Mouse (Mus musculus) olfactory bulb, adult 2 months (tissue): ENCODE results near the gene Daam1. TPM values are rescaled to one million over a fixed set of nuclear protein-coding genes. Genes with fewer than 3 reads are reported as not detected.

Source experiments
- H3K27ac ChIP-seq: fragments of 200-500 bp; 2 replicates; pipeline ENCODE4 v1.5.1; 2012; ENCODE audit warnings: low read depth, low read length; ENCODE audit not compliant: insufficient read depth
- H3K4me1 ChIP-seq: fragments of 200-500 bp; 2 replicates; pipeline ENCODE4 v1.6.1; 2012; ENCODE audit warnings: low read length; ENCODE audit not compliant: control insufficient read depth, insufficient read depth
- H3K4me3 ChIP-seq: fragments of 200-500 bp; 2 replicates; pipeline ENCODE4 v1.5.1; 2012; ENCODE audit warnings: mild to moderate bottlenecking, low read depth, low read length, moderate library complexity; ENCODE audit not compliant: insufficient read depth
- CTCF ChIP-seq: fragments of 200-500 bp; IDR thresholded peaks from 2 replicates; pipeline ENCODE4 v1.5.1; 2012; ENCODE audit warnings: low read depth, mild to moderate bottlenecking, low read length, moderate library complexity; ENCODE audit not compliant: insufficient read depth
- POLR2A ChIP-seq: fragments of 200-500 bp; IDR thresholded peaks from 2 replicates; pipeline ENCODE4 v1.6.1; 2012; ENCODE audit warnings: mild to moderate bottlenecking, low read depth, low read length, moderate library complexity; ENCODE audit not compliant: insufficient read depth
- WGBS: fragments of 180-500 bp; shearing (Covaris S2); methylation state at CpG from one replicate; pipeline ENCODE4 v1.1.7; 2018; 5-methylcytosine and 5-hydroxymethylcytosine counted together
- polyA plus RNA-seq: library from polyadenylated mRNA; stranded (reverse); fragments of >200 nt; gene quantifications from 2 replicates; pipeline ENCODE4 v1.2.4, GENCODE M21; 2012; ENCODE audit warnings: low replicate concordance; ENCODE audit not compliant: missing spikeins, insufficient read depth, insufficient read length

The Daam1 gene
- polyA plus RNA-seq, 1 experiment = not detected

DNA sequence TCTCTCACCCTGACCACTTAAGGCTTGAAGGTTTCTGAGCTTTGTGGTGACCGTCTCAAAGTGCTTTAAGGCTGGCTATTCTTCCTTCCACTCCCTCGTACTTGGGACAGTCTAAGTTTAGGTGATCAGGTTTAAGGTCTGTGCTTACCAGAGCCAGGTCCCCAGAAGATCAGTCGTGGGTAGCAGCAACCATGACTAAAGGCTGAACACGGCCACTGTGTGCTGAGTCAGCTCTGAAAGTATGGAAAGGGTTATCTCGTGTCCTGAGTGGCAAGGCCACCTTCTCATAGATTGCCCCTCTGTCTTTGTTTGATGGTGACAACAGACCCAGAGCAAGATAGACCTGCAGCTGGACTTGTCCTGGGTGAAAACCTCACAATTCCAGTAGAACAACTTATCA, 141.2 kb downstream of the Daam1 start:
- H3K4me1 ChIP-seq = peaks cover 20% of the 10 kb centered on the region
- WGBS = 85% methylated on average over 5 of the region's 5 CpGs
- no peak overlapping the region for H3K27ac ChIP-seq
- H3K4me3 ChIP-seq = no peak overlapping the region
- TF ChIP-seq CTCF (no peak), POLR2A (no peak)

DNA sequence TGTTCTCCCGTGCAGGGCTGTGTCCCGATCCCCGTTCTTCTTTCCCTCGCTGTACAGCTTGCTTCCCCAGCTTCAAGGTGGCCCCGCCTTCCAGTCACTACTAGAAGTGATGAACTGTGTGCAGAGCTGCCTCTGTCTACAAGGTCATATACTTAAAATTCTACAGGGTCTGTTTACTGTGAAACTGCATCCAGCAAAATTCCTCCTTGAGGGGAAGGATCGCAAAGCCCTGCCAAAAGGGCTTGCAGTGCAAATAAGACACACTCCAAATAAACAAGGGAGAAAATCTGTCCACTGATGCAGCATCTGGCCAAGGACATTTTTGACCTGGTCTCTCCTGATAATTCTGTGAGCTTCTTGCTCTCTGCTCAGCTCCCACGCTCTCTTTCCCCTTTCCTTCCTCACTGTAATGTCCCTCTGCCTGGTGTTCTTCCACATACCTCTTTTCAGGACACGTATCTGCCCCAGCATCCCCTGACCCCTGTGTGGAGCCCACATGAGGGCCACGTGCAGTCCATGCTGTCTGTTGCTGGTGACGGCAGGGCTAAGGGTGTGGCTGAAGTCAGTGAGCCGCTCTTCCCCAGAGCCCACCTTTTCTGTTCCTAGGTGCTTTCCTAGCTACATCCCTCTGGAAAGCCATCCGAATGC, 141.9 kb downstream of the Daam1 start:
- no peak for TF ChIP-seq POLR2A
- TF ChIP-seq CTCF = no peak
- Histone ChIP-seq H3K4me1 (peaks cover 20% of the 10 kb centered on the region), H3K4me3 (no peak overlapping the region), H3K27ac (no peak overlapping the region)
- WGBS = 85% methylated on average over 12 of the region's 12 CpGs

DNA sequence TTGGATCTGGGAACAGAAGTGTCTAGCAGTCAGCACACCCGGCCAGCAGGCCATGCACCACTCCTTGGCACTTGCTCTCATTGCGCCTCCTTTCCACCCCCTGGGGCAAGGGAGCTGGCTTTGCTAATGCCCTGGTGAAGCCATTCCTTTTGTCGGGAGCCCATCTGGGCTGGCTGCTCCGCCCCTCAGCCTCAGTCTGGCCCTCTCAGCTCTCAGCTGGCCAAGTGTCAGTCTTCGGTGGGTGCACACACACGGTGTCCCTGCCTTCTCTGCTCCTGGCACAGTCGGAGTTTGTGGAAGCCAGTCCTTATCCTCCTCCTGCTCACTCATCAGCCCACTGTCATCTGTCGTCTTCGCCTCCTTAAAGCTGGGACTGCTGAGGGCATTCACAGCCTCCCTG, 142.7 kb downstream of the Daam1 start:
- Histone ChIP-seq H3K4me3 (no peak overlapping the region), H3K4me1 (peaks cover 22% of the 10 kb centered on the region), H3K27ac (no peak overlapping the region; the same call in 1 of the 2 replicates)
- TF ChIP-seq POLR2A (no peak), CTCF (no peak)
- 50% methylated on average over 9 of the region's 9 CpGs for WGBS

DNA sequence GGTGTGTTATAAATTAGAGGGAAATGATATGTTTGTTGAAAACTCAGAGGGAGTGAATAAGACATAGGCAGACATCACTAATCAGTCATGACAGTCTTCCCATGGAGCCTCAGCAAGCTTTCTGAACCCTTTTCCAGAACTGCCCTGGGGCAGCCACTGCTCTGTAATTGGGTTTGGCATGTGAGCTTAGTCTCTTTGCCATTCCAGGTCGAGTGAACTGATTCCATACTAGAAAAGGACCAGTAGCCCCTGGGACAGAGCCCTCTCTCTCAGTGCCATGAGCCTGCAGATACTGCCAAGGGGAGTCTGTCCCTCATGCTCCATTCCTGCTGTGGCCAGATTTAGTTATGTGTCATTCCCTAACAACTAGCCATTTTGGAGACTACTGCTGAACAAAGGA, 144.7 kb downstream of the Daam1 start:
- TF ChIP-seq POLR2A = no peak
- TF ChIP-seq CTCF = no peak
- Histone ChIP-seq H3K4me3 (no peak overlapping the region), H3K27ac (no peak overlapping the region), H3K4me1 (peaks cover 17% of the 10 kb centered on the region)
- WGBS = 48% methylated on average over 1 of the region's 1 CpGs

DNA sequence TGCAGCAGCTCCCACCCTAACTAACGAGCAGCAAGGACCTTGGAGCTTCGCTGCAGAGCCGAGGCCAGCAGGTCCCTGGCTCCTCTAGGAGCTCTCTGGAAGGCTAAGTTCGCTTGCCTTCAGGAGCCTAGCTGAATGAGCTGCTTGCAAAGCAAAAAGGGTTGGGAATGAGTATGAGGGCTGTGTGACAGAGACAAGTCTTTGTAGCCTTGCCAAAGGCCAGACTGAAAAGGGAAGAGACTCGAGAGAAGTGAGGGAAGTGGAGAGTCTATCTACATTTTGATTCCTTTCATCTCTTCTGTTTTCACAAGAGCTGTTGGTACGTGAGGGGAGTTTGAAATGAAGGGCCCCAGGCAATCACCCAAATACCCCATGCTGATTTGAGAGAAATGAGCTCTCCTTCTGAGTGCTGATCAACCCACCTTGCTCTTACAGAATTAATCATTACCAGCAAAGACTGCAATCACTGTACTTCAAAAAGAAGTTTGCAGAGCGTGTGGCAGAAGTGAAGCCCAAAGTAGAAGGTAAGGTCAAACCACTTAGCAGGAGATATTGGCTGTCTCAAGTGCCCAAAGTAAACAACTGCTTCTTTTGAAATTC, 145.6 kb downstream of the Daam1 start:
- Histone ChIP-seq H3K27ac (no peak overlapping the region), H3K4me3 (no peak overlapping the region), H3K4me1 (peaks cover 25% of the 10 kb centered on the region)
- WGBS = 60% methylated on average over 7 of the region's 7 CpGs
- TF ChIP-seq CTCF (no peak), POLR2A (no peak)

DNA sequence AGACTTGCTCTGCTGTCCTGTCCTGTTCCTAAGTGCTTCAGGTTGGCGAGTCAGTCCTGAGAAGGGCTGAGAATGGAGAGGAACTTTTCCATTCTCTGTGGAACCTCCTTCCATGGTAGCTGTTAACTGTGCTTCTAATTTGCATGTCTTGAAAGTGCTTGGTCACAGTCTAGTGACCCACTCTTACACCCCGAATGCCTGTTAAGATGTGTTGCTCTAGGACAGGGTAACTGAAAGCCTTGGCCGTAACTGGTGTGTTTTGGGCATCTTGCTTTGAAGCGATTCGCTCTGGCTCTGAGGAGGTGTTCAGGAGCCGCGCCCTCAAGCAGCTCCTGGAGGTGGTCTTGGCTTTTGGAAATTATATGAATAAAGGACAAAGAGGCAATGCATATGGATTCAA, 146.5 kb downstream of the Daam1 start:
- 90% methylated on average over 7 of the region's 7 CpGs for WGBS
- peaks cover 28% of the 10 kb centered on the region for H3K4me1 ChIP-seq
- H3K27ac ChIP-seq = no peak overlapping the region

DNA sequence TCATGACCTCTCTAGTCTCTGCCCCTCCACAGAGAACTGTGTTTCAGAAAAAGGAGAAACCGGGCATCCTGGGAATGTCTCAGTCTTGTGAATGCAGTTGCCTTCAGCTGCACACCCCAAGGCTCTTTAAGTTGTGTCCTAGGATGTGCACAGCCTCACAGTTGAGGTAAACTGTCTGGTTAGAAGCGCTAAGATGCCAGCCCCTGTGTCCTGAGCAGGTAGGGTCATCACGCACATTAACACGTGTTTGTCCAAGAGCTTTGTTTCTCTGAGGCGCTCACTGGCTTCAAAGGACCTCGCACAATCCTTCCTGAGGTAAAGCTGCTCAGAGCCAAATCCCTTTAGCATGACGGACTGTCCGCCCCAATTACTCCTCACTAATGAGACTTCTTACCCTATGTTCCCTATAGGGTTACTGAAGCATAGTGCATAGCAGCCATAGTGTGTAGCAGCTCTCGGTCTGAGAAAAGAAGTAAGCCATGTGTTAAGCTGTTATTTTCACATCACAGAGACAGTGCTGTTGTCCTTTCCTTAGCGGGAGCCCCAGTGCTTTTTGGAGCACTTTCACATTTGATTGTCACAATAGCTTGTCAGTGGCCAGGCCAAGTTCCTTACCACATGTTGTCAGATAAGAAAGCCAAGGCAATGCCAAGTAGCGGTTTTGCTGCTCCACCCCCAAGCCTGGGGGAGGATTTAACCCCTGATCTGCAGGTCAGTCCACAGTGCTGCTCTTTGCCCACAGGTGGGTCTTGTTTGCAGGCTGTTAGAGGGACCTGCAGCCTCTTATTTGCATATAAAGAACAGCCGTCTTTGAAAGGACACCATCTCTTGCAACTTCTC, 147.9 kb downstream of the Daam1 start:
- Histone ChIP-seq H3K27ac (no peak overlapping the region), H3K4me1 (peaks cover 21% of the 10 kb centered on the region), H3K4me3 (no peak overlapping the region)
- TF ChIP-seq CTCF (no peak), POLR2A (no peak)
- WGBS = 61% methylated on average over 12 of the region's 12 CpGs

More for the DNA sequence above, 146.5 kb downstream of the Daam1 start:
- H3K4me3 ChIP-seq = no peak overlapping the region
- TF ChIP-seq POLR2A = no peak
- no peak for TF ChIP-seq CTCF

DNA sequence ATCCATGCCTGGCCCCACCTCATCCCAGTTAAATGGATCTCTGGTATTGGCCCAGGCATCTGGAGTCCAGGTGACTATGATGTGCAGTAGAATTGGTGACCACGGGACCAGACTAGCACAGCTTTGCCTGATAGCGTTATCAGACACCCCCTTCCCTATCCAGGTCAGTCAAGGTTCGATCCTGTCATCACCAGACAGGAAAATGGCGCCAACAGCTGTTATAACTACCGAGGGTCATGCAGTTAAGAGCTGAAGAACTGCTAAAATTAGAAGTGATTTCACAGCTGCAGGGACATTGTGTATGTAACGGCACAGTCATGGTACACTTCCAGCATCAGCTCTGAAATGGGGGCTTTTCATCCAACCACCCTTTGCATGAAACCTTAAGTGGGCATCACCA, 149.3 kb downstream of the Daam1 start:
- Histone ChIP-seq H3K4me1 (peaks cover 20% of the 10 kb centered on the region), H3K27ac (no peak overlapping the region), H3K4me3 (no peak overlapping the region)
- WGBS = 42% methylated on average over 6 of the region's 6 CpGs
- TF ChIP-seq POLR2A (no peak), CTCF (no peak)

DNA sequence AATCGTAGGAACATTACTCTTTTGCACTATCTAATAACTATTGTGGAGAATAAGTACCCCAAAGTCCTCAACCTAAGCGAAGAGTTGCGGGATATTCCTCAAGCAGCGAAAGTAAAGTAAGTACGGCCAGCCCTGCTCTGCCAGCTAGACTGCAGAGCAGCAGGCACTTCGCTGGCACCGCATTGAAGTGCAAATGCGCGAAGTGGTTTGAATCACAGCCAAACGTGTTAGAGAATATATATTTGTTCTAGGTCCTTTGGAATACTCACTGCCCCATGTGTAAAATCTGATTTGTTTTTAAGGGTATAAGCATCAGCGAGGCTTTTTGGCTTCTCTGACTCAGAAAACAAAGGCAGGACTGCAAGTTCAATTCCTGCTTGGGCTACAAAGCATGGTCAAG, 149.9 kb downstream of the Daam1 start:
- TF ChIP-seq POLR2A (no peak), CTCF (no peak)
- WGBS = 49% methylated on average over 11 of the region's 11 CpGs
- Histone ChIP-seq H3K4me3 (no peak overlapping the region), H3K4me1 (peaks cover 20% of the 10 kb centered on the region), H3K27ac (no peak overlapping the region)
